Mouse (Mus musculus): ENCODE measurements around the gene Wasf1.

The Wasf1 gene

DNA sequence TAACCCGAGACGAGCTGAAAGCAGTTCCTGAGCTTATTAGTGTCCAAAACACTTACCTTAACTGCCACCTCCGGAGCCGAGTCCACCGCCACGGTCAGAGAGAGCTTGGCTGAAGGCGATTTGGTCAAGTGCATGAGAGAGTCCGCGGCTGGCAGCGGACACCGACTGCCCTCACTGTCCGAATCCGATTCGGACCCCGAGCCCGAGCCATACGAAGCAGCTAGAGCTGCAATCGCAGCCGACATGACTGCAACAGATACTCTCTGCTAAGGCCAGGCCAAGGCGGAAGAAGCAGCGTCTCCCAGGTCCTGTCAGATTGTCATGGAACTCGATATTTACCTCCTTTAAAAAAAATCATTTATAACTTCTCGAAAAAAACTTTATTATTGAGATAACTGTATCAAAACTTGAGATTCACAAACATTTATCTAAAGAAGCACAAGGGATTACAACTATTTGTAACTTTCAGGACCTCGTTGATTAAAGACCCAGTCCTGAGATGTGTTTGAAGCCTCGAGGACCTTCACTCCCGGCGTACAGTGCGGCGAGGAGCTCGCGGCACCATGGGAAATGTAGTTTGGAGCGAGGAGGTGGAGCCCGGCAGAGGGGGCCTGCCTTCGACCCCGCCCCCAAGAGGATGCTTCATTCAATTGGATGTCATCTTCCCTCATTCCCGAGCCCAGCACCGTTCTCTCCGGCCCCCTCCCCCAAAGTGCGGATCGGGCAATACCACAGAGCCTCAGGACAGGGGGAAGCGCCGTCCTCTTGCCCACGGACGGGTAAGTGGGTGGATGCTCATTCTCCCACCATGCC is at the start of gene Wasf1, which contains the start of gene Cdc40:
TSS of gene Wasf1 (plus strand) at position 645 of the 813 bp plus-strand sequence.
TSS of gene Cdc40 (minus strand) at position 481 of the 813 bp plus-strand sequence.
- peak; percentile 99 for DNase-seq (ENCODE audit: low read depth, low spot score)

DNA sequence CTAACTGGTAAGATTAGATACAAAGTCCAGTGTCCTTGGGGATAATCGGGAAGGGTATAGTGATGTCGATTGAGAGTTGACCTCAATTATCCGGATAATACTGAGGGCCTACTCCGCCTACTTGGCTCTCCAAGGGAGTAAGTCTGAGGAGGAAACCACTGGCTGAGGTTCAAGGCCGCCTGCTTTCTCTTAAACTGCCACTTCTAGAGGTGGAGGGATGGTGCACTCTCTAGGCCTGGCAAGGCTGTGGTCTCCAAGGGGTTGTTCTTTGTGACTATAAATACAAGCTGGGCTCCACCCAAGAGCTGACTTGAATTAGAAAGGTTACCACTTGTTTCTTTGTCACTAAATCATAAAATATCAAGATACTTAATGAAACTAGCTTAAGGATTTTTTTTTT is 43.2 kb upstream of the Wasf1 start:
- DNase-seq (ENCODE audit: low read depth, low spot score) = peak; percentile 31

DNA sequence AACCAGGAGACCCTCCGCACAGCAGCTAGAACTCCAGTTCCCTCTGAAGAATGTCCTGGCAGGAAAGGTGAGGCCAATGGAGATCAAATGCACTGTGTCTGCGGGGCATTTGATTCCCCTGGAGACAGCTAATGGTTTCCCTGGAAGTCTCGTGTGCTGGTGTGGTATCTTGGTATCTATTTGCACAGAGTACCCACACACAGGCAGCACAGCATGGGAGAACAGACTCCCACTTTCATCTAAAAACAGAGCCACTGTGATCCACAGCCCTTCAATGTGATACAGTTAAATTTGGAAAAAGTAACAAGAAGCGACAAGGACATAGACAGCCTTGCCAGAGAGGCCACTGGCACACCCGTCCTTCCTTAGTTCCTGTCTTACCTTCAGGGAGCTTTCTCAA is 39.4 kb upstream of the Wasf1 start:
- no peak for DNase-seq (ENCODE audit: low read depth, low spot score)

DNA sequence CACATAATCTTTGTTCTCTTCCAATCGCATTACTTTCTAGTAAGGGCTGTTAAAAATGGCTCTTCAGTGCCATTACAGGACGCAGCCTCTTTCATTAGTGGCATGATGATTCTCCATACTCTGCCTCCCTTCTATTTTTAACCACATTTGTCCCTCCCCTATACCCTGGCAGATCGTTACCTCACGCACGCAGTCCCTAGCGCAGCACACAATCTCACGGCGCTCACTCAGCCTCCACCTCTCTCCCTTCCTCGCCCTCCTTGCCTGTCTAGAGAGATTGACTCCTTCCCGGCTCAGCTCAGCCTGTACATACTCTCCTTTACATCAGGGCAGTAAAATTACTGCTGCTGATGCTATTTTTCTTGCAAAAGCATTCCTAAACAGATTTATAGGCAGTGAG is 38.7 kb upstream of the Wasf1 start:
- DNase-seq (ENCODE audit: low read depth, low spot score) = no peak

DNA sequence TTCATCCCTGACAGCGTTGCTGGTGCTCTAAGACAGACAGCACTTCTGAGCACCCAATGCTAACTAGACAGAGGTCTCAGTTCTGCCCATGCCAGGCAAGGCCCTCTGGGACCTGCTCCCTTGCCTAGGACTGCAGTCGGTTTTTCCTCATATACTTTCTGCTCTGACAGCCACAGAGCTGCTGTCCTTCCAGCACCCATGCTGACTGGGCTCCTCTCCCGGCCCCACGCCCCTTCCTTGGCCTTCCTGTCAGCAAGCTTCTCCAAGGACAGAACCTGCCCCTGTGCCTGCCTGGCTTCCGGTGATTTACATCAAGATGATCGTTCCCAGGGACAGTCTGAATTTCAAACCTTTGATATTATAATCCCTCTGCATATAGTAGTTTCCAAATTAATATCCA is 37.6 kb upstream of the Wasf1 start:
- peak; percentile 40 for DNase-seq (ENCODE audit: low read depth, low spot score)

DNA sequence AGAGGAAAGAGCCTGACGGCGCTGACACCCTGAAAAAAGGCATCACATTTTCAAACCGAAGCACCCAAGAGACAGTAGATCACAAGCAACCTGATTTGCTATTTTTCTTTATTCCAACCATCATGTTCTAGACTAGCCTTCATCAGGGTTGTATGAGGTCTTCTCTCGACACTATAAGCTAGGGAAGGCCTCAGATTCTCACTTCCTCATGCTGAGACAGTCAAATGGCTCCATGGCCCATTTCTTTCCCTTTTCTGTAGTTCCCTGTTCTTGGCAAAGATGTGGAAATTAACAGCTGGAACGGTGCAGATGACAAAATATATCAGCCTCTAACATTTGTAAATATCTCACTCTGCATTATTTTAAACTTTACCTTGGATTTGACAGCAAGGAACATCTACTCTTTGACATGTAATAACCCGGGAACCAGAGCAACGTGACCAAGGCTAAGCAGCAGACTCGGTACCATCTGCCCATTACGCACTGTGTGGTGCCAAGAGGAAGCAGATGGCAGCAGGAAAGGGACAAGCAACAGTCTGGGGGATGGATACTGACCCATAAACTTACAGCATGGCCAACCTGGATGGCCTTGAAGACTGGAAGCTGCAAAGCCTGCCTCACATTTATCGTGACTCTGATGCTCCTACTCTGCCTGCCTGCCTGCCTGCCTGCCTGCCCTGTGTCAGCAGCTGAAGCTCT is 36.0 kb upstream of the Wasf1 start:
- no peak for DNase-seq (ENCODE audit: low read depth, low spot score)

DNA sequence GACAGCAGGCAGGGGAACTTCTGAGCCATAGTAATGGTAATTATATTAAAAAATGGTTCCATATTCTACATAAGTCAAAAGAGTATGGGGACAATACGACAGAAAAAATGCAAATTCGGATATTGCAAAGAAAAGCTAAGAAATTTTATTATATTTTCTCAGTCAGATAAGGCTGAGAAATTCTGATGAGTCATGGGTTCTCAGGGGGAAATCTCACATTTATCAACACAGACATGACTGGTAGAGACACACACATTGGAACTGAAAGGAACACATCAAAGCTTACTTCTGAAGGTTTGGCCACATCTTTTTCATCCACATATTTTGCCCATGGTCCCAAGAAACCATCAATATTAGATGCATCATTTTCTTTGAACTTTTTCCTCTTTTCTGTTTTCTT is 32.6 kb upstream of the Wasf1 start:
- no peak for DNase-seq (ENCODE audit: low read depth, low spot score)

DNA sequence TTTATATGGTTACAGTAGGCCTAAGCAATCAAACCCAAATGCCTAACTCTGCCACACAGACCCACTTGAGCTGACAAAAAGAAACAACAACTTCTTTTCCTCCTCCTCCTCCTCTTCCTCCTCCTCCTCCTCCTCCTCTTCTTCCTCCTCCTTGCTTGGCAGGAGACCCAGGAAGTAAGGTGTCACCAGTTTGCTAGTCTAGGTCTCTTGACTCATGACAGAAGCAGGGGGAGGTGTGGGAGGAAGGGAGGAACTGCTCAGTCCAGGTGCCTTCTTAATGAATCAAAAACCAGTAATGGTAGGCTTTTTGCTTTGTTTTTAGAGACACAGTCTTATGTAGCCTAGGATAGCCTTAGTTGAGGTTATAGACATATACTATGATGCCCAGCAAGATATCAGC is 32.1 kb upstream of the Wasf1 start:
- DNase-seq (ENCODE audit: low read depth, low spot score) = no peak

DNA sequence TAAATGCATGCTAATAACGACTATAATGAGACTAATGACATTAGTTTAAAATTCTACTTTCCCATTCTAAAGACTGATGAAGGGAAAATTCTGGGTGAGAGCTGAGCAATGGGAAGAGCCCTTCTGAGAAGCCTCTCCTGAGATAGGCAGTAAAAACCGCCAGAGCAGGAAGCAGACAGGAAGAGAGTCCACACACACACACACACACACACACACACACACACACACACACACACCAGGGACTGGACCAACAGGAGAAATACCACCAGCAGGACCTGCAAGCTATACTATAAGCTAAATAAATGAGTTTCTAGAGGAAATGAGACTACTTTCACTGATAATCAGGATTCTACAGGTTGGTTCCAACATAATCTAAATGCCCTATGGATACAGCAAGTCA is 27.7 kb upstream of the Wasf1 start:
- DNase-seq (ENCODE audit: low read depth, low spot score) = no peak

DNA sequence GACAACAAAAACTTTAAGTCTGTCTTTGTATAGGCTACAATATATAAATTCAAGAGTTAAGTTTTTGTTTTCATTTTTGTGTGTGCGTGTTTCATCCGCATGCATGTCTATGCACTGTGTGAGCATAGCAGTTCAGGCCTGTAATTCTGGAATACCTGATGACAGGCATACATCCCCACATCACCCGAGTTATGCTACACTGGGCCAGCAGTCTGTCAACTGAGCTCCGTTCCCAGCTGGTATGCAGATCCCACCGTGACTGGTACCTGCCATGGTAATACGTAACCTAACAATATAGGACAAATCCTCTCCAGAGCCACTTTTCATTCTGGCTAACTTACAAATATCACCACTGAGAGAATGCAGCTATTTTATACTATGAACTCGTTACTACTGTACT is 26.6 kb upstream of the Wasf1 start:
- no peak for DNase-seq (ENCODE audit: low read depth, low spot score)

DNA sequence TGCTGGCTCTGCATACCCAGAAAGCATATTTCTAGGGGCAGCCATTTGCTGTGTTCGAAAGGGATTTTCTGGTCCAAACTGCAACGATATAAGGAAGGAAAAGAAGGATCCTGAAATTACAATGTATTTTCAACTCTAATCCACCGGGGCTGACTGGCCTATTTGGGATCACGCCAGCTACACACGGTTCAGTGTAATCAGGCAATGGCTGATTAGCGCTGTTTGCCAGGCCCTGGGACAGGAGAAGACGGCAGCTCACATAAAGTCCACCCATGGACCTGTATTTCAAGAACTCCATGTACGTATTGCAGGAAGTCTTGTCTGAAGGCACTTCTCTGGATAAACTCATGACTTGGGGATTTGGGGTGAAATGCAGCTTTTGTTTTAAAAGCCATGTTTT is 25.7 kb upstream of the Wasf1 start:
- no peak for DNase-seq (ENCODE audit: low read depth, low spot score)

DNA sequence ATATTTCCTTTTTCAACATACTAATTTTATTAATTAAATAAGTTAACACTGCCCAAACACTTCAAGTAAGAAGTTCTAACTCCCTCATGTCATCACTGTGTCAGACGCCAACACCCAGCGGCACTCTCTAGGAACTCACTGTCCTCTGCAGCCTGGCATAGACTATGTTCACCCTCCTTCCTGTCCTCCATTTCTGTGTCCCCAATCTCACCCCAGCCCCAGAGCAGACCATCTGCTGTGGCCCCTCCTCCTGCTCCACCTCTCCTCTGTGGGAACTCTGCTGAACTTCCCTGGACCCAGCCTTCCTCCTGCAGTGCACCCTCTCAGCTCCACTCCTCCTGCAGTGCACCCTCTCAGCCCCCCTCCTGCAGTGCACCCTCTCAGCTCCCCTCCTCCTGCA is 15.2 kb upstream of the Wasf1 start:
- no peak for DNase-seq (ENCODE audit: low read depth, low spot score)

DNA sequence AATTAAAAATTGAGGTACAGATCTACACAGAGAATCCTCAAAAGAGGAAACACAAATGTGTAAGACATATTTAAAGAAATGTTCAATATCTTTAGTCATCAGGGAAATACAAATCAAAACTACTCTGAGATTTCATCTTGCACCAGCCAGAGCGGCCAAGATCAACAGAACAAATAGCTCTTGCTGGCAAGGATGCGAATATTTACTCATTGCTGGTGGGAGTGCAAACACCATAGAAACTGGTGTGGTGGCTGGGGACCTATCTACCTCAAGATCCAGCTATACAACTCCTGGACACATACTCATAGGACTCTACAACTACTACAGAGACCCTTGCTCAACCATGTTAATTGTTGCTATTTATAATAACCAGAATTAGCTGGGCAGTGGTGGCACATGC is 12.0 kb upstream of the Wasf1 start:
- no peak for DNase-seq (ENCODE audit: low read depth, low spot score)

DNA sequence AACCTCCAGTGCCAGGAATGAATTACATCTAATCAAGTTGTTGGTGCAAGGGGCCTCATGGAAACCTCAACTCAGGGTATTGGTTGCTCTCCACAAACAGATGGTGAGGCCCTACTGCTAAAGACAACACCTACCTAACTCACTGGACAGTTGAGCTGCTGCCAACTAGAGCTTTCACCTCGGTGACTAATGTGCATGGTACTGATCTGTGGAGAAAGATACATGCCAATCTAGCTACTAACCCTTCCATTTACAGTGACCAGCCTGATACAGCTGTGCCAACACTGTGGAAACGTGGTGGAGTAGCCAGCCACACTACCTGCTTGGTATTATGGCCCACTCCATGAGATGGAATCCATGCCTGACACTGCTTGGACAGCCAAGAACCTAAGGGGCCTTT is 11.2 kb upstream of the Wasf1 start:
- DNase-seq (ENCODE audit: low read depth, low spot score) = no peak

DNA sequence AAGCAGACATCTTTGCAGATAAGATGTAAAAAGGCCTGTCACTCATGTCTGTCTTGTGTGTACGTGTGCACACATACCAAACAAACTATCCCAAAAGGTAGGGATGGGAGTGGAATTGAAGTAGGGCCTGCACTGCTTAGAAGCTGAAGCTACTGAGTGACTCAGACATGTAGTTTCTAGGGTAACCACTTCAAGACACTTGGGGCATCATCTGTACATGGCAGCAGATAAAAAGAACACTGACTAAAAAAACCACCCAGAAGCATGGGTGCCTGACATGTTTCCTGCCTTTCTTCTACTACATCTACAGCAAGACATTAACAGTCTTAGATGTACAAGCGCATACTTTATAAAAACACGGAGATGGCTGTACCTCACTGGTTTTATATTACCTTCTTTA is 5.0 kb upstream of the Wasf1 start:
- no peak for DNase-seq (ENCODE audit: low read depth, low spot score)

DNA sequence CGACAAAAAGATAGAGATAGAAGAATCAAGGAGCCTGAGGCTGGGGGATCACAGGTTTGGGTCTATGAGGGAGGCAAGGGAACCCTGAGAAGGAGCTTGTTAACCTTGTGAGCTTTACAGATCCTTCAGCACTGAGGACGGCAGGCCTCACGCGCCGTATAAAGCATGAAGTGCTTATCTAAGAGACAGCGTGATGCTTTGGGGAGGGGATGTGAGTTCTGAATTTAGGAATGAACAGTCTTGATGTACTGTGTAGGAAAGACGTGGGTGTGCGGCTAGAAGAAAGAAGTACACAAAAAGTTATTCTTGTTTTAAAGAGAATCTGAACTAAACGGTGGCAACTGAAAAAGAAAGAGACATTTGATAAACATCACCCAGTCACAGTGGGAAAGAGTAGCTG is 3.3 kb upstream of the Wasf1 start:
- DNase-seq (ENCODE audit: low read depth, low spot score) = no peak

DNA sequence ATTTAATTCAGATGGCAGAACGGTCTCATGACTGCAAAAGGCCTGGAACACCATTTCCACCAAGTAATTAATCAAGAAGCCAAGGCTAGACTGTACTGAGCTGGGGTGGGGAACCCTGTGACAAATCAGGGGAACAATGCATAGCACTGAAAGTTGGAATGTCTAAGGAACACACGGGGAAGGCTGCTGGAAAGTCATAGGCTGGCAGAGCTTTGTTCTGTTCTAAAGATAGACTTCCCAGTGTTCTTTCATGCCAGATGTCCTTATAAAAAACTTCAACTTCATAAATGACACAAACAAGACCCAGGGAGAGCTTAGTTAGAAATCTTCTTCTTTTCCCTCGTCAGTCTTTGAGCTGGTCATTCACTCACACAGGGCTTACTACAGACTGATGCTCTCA is 2.0 kb upstream of the Wasf1 start:
- no peak for DNase-seq (ENCODE audit: low read depth, low spot score)

DNA sequence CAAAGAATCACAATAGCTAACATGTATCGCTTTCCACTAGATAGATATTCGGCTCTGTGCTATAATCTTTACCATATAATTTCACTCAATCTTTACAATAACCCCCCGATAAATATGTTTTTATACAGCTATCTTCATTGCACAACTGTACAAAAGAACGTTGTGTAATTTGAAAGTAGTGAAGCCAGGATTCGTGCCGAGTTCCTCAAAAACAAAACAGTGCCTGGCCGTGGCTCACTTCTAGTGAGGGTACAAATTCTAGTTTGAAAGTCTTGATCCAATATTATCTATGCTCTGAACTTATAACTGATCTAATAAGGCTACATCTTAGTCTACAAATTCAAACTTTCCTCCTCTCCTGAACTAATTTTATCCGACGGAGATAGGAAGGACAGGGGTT is 942 bp upstream of the Wasf1 start:
- no peak for DNase-seq (ENCODE audit: low read depth, low spot score)

DNA sequence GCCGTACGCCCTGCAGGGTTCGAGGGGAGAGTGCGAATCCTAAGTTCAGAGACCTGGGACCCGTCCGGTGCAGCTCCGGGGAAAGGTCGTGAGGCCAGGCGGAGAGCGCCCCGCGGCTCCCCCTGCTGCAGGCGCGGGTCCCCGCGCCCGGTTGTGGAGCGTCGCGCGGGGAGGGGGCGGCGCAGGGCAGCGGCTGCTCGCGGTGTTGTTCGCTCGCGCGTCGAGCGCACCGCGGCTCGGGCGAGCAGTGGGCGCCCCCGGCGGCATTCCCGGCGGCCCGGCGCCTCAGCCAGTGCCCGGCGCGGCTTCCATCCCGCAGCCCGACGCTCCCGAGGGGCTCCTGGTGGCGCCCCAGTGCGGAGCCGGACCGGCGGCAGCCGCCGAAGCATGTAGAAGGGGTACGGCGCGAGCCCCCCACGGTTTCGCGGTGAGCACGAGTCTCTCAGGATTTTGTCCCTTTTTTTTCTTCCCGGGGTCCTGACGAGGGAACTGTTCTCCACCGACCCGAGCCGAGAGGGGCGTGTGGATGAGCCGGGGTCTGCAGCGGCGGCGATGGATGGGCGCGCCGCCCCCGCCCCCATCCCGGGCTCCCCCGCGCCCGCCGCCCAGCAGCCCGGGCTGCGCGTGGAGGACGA is 486 bp downstream of the Wasf1 start:
- DNase-seq (ENCODE audit: low read depth, low spot score) = peak; percentile 56

DNA sequence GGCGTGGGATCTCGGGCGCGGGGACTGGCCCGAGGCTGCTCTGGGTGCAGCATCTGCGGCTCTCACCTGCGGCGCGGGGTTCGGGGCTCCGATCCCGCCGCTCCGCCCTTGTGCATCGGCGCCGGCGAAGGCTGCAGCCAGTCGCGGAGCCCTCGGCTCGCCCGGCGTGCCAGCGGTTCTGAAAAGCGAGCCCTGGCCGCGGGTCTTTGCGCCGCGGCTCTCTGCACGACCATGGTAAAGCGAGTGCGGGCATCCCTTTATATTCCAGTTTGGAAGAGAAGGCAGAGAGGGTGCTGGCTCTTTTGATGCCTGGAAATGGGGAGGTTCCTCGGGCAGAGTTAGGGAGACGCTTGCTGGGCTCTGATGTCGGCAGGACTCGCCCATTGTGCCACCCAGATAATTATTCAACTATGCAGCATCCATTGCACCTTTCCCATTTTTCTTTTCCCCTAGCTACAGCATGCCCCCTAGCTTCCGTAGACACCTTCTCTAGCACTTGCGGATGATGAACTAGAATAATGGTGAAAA is 1.1 kb downstream of the Wasf1 start:
- peak; percentile 63 for DNase-seq (ENCODE audit: low read depth, low spot score)

DNA sequence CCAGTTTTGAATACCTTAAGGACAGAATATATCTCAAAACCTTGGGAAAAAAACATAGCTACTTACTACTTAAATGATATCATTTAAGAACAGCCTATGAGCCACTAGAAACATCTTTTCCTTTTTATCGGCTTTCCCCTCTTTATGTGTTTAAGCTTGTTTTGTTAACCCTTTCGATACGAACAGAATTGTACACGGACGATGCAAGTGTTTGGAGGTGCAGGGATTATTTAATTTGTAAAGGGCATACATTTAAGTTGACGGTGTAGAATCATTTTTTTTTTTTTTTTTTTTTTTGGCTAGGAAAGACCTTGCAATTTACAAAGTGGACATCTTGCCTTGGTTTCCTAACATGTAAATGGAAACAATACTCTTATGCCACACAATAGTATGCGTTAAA is 2.2 kb downstream of the Wasf1 start:
- no peak for DNase-seq (ENCODE audit: low read depth, low spot score)

DNA sequence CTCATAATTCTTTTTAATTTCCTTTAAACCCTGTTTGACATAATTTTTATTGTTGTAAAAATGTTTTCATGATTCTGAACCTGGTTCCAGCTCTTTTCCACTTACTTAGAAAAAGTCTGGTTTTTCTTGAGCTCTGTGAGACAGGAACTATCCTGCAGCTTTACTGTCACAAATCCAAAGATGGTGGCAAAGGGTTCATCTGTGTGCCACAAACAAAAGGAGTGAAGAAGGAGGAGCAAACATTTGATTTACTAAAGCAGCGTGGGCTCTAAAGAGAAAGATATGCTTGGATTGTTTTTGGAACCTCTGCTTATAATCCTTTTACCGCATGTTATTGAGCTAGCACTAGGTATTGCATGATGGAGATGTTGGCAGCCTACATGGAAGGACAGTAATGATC is 4.0 kb downstream of the Wasf1 start:
- no peak for DNase-seq (ENCODE audit: low read depth, low spot score)

DNA sequence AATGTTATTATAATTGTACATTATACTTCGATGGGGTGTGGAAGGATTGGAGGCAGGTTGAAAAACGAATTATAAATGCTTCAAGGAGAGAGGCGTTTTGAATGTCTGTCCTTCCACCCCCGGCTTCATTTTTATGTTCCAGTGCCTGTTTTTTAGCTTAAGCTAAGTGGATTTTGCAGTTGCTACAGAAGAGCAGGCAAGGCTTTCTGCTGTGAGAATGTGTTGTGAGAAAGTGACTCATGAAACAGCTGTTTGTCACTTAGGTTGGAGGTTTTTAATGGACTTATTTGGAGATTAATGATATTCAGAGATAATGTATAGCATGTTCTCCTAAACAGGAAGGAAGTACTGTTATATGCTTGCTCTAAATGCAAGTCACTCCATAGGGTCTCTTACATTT is 5.9 kb downstream of the Wasf1 start:
- no peak for DNase-seq (ENCODE audit: low read depth, low spot score)
